Mouse (Mus musculus) midbrain, embryonic 10.5 days (tissue): ENCODE measurements around the gene Aplf. TPM values are rescaled to one million over a fixed set of nuclear protein-coding genes. Genes with fewer than 3 reads are reported as not detected.
A peak's percentile ranks its signal among the peaks of the same experiment; 100 is the strongest.

ENCODE experiments used
- DNase-seq: peaks from one replicate; pipeline ENCODE4 v3.0.0-alpha.2; 2017; ENCODE audit warnings: low spot score
- H3K27ac ChIP-seq: fragments of 300-500 bp; sonication (generic); replicated peaks from 2 replicates; pipeline ENCODE4 v1.5.1; 2016; ENCODE audit warnings: mild to moderate bottlenecking
- H3K27me3 ChIP-seq: fragments of 300-500 bp; sonication (generic); 2 replicates; pipeline ENCODE4 v1.6.1; 2016; ENCODE audit warnings: low read depth, mild to moderate bottlenecking; ENCODE audit not compliant: poor library complexity, severe bottlenecking
- H3K36me3 ChIP-seq: fragments of 300-500 bp; sonication (generic); 2 replicates; pipeline ENCODE4 v1.6.1; 2016; ENCODE audit warnings: mild to moderate bottlenecking, moderate library complexity
- H3K4me1 ChIP-seq: fragments of 300-500 bp; sonication (generic); 2 replicates; pipeline ENCODE4 v1.6.1; 2016
- H3K4me3 ChIP-seq: fragments of 300-500 bp; sonication (generic); 2 replicates; pipeline ENCODE4 v1.5.1; 2016; ENCODE audit warnings: mild to moderate bottlenecking, moderate library complexity
- H3K9me3 ChIP-seq: fragments of 300-500 bp; sonication (generic); replicated peaks from 2 replicates; pipeline ENCODE4 v1.6.1; 2016; ENCODE audit warnings: mild to moderate bottlenecking
- WGBS: fragments of 180-500 bp; shearing (Covaris S2); methylation state at CpG from one replicate; pipeline ENCODE4 v1.1.7; 2016; 5-methylcytosine and 5-hydroxymethylcytosine counted together
- polyA plus RNA-seq: library from polyadenylated mRNA; unstranded; fragments of >200 nt; fragmentation: Nextera tagmentation; extraction: Ambion mirVana; gene quantifications from 2 replicates; pipeline ENCODE4 v1.2.1, GENCODE M21; 2016

Gene Aplf
- 13.2 and 13.8 TPM in 2 replicates for polyA plus RNA-seq

GRCm38 (mm10) chr6:87671771-87672517 is at the start of gene Aplf:
Aplf (minus strand) TSS chr6:87672193.
- Histone ChIP-seq H3K4me3 (peak within 1 kb of the TSS; percentile 69), H3K27ac (peak within 1 kb of the TSS; percentile 84), H3K36me3 (no peaks in the 10 kb centered on the region), H3K4me1 (peaks cover 34% of the 10 kb centered on the region), H3K27me3 (no peaks in the 10 kb centered on the region), H3K9me3 (no peaks in the 10 kb centered on the region)
- peak; percentile 91 for DNase-seq
- WGBS: under 1% methylated on average over 33 of the region's 33 CpGs

GRCm38 (mm10) chr6:87714091-87714490 is 42.1 kb upstream of the Aplf start:
- Histone ChIP-seq H3K36me3 (no peaks in the 10 kb centered on the region), H3K27ac (no peak overlapping the region), H3K9me3 (no peaks in the 10 kb centered on the region), H3K4me1 (no peaks in the 10 kb centered on the region), H3K4me3 (no peak overlapping the region), H3K27me3 (0 out of 2 replicates have a peak, but pooled peaks cover 8% of the 10 kb centered on the region)
- no peak for DNase-seq
- 85% methylated on average over 4 of the region's 4 CpGs for WGBS

GRCm38 (mm10) chr6:87712311-87712710 is 40.3 kb upstream of the Aplf start:
- no peaks in the 10 kb centered on the region for H3K36me3 ChIP-seq

GRCm38 (mm10) chr6:87706246-87706645 is 34.3 kb upstream of the Aplf start:
- Histone ChIP-seq H3K4me3 (no peak overlapping the region), H3K4me1 (no peaks in the 10 kb centered on the region), H3K27me3 (no peaks in the 10 kb centered on the region), H3K36me3 (no peaks in the 10 kb centered on the region), H3K27ac (no peak overlapping the region), H3K9me3 (no peaks in the 10 kb centered on the region)
- WGBS: 45% methylated on average over 3 of the region's 3 CpGs
- DNase-seq: no peak

More at GRCm38 (mm10) chr6:87712311-87712710, 40.3 kb upstream of the Aplf start:
- DNase-seq: no peak
- no peak overlapping the region for H3K4me3 ChIP-seq
- 0 out of 2 replicates have a peak, but pooled peaks cover 8% of the 10 kb centered on the region for H3K27me3 ChIP-seq
- no peaks in the 10 kb centered on the region for H3K9me3 ChIP-seq
- WGBS: 88% methylated on average over 4 of the region's 4 CpGs
- H3K27ac ChIP-seq: no peak overlapping the region
- H3K4me1 ChIP-seq: no peaks in the 10 kb centered on the region

GRCm38 (mm10) chr6:87696544-87696943 is 24.6 kb upstream of the Aplf start:
- DNase-seq: no peak

GRCm38 (mm10) chr6:87695947-87696346 is 24.0 kb upstream of the Aplf start:
- no peaks in the 10 kb centered on the region for H3K27me3 ChIP-seq
- 85% methylated on average over 3 of the region's 3 CpGs for WGBS

More at GRCm38 (mm10) chr6:87696544-87696943, 24.6 kb upstream of the Aplf start:
- 93% methylated on average over 4 of the region's 4 CpGs for WGBS
- peaks cover 4% of the 10 kb centered on the region; the same call in 1 of the 2 replicates for H3K4me1 ChIP-seq
- H3K27ac ChIP-seq: no peak overlapping the region
- no peaks in the 10 kb centered on the region for H3K36me3 ChIP-seq
- H3K9me3 ChIP-seq: no peaks in the 10 kb centered on the region
- no peaks in the 10 kb centered on the region for H3K27me3 ChIP-seq
- H3K4me3 ChIP-seq: no peak overlapping the region

GRCm38 (mm10) chr6:87680418-87680817 is 8.4 kb upstream of the Aplf start:
- 0 out of 2 replicates have a peak, but pooled peaks cover 10% of the 10 kb centered on the region for H3K4me1 ChIP-seq
- H3K27ac ChIP-seq: no peak overlapping the region
- H3K9me3 ChIP-seq: no peaks in the 10 kb centered on the region
- H3K4me3 ChIP-seq: no peak overlapping the region
- H3K27me3 ChIP-seq: no peaks in the 10 kb centered on the region
- DNase-seq: no peak
- WGBS: 55% methylated on average over 3 of the region's 3 CpGs
- no peaks in the 10 kb centered on the region for H3K36me3 ChIP-seq

More at GRCm38 (mm10) chr6:87695947-87696346, 24.0 kb upstream of the Aplf start:
- H3K36me3 ChIP-seq: no peaks in the 10 kb centered on the region
- peaks cover 4% of the 10 kb centered on the region; the same call in 1 of the 2 replicates for H3K4me1 ChIP-seq
- no peak overlapping the region for H3K27ac ChIP-seq
- H3K9me3 ChIP-seq: no peaks in the 10 kb centered on the region
- no peak for DNase-seq
- no peak overlapping the region for H3K4me3 ChIP-seq

- DNase-seq: no peak
- Histone ChIP-seq H3K27me3 (no peaks in the 10 kb centered on the region), H3K27ac (peak overlapping the region; percentile 84), H3K36me3 (no peaks in the 10 kb centered on the region), H3K9me3 (no peaks in the 10 kb centered on the region), H3K4me3 (peak overlapping the region; percentile 69), H3K4me1 (peaks cover 31% of the 10 kb centered on the region)
- WGBS: 57% methylated on average over 4 of the region's 4 CpGs
These were observed 668 bp upstream of the Aplf start for GRCm38 (mm10) chr6:87672661-87673060.

- WGBS: 16% methylated on average over 8 of the region's 8 CpGs
- Histone ChIP-seq H3K9me3 (no peaks in the 10 kb centered on the region), H3K27ac (peak overlapping the region; percentile 84; the same call in 1 of the 2 replicates), H3K27me3 (no peaks in the 10 kb centered on the region), H3K36me3 (no peaks in the 10 kb centered on the region), H3K4me3 (peak overlapping the region; percentile 69), H3K4me1 (peaks cover 34% of the 10 kb centered on the region)
- DNase-seq: no peak
These were observed 640 bp downstream of the Aplf start for GRCm38 (mm10) chr6:87671353-87671752.

GRCm38 (mm10) chr6:87669894-87670588 is 2.0 kb downstream of the Aplf start:
- Histone ChIP-seq H3K4me1 (peaks cover 34% of the 10 kb centered on the region), H3K27me3 (no peaks in the 10 kb centered on the region), H3K36me3 (peaks cover 7% of the 10 kb centered on the region), H3K4me3 (no peak overlapping the region; the same call in 1 of the 2 replicates), H3K9me3 (no peaks in the 10 kb centered on the region; the same call in 1 of the 2 replicates), H3K27ac (no peak overlapping the region)
- 38% methylated on average over 7 of the region's 7 CpGs for WGBS
- peak; percentile 32 for DNase-seq

- H3K4me3 ChIP-seq: no peak overlapping the region
- H3K27ac ChIP-seq: no peak overlapping the region
- H3K36me3 ChIP-seq: peaks cover 7% of the 10 kb centered on the region
- H3K4me1 ChIP-seq: peaks cover 34% of the 10 kb centered on the region
- no peak for DNase-seq
- no peaks in the 10 kb centered on the region; the same call in 1 of the 2 replicates for H3K9me3 ChIP-seq
- no peaks in the 10 kb centered on the region for H3K27me3 ChIP-seq
- WGBS: 81% methylated on average over 3 of the region's 3 CpGs
These were observed 3.3 kb downstream of the Aplf start for GRCm38 (mm10) chr6:87668733-87669132.

- H3K27me3 ChIP-seq: no peaks in the 10 kb centered on the region
- peaks cover 7% of the 10 kb centered on the region for H3K36me3 ChIP-seq
- H3K9me3 ChIP-seq: no peaks in the 10 kb centered on the region; the same call in 1 of the 2 replicates
- DNase-seq: no peak
- 49% methylated on average over 8 of the region's 8 CpGs for WGBS
- peaks cover 33% of the 10 kb centered on the region for H3K4me1 ChIP-seq
- H3K27ac ChIP-seq: peak overlapping the region; percentile 6; the same call in 1 of the 2 replicates
- no peak overlapping the region for H3K4me3 ChIP-seq
These were observed 4.2 kb downstream of the Aplf start for GRCm38 (mm10) chr6:87667804-87668203.
